Mouse (Mus musculus) liver, embryonic 14.5 days (tissue): ENCODE measurements at regions not wholly inside any gene's neighbourhood (a gene's known extent, or its start where the extent isn't known, plus 50 kb on each side); places are given as distances from the start of the nearest gene placed in this dataset.

ENCODE experiments used
- CTCF ChIP-seq: IDR thresholded peaks from 2 replicates; pipeline ENCODE4 v1.5.1; 2016; ENCODE audit warnings: antibody characterized with exemption, low read depth, control low read depth
- EP300 ChIP-seq: IDR thresholded peaks from 2 replicates; pipeline ENCODE4 v1.6.1; 2016; ENCODE audit warnings: antibody characterized with exemption, low read depth

DNA sequence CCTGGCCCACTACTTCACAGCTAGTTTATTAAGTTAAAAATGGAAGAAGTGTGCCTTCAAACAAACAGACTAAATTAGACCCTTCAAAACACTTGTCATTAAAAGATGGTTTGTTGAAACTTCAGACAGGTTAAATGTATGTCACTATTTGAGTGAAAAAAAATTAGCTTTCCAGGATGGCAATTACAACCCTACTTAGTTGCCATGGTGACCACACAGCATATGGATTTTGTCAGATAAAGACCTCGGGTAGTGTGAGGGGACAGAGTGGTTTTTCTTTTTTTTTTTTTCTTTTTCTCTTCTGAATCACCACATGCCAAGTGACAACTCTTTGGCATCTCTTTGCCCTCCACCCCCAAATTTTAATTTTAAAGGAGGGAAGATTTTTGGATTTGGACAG, 341.5 kb upstream of the Sash1 start:
- TF ChIP-seq CTCF (no peak), EP300 (no peak)
